Mouse (Mus musculus) adrenal gland, postnatal 25 days (tissue): ENCODE measurements around the gene Ackr2. TPM values are rescaled to one million over a fixed set of nuclear protein-coding genes. Genes with fewer than 3 reads are reported as not detected.

Source experiments
- DNase-seq: peaks from one replicate; pipeline ENCODE4 v3.0.0; 2021; ENCODE audit warnings: mixed read lengths
- long read RNA-seq: library from polyadenylated mRNA; stranded (forward); transcript quantifications from one replicate; pipeline ENCODE4 v2.0.0, GENCODE M21; 2021
- total RNA-seq: library from RNA; stranded (reverse); gene quantifications from 2 replicates; pipeline ENCODE4 v1.2.3, GENCODE M21; 2021

Gene Ackr2
- total RNA-seq: 0.33 and 0.52 TPM in 2 replicates
- long read RNA-seq: 0 reads

DNA sequence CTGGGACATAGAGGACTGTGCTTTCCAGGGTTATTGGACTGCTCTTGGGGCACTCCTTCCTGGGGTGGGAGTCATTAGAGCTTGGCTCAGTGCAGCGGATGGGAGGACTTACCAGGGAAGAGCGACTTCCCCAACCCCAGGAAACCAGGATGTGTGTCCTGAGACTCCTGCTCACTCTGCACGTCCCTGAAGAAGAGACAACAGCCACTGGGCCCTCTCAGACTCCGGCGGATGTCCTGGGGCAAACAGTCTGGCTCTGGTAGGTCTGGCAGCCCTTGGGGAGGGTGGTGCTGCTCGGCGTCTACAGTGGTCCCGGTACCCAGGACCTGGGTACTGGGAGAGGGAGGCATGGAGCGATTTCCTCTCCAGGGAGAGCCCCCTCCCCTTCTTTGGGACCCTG is at the start of gene Ackr2:
Ackr2 (plus strand) TSS at position 111 of the 400 bp plus-strand sequence.
- no peak for DNase-seq

DNA sequence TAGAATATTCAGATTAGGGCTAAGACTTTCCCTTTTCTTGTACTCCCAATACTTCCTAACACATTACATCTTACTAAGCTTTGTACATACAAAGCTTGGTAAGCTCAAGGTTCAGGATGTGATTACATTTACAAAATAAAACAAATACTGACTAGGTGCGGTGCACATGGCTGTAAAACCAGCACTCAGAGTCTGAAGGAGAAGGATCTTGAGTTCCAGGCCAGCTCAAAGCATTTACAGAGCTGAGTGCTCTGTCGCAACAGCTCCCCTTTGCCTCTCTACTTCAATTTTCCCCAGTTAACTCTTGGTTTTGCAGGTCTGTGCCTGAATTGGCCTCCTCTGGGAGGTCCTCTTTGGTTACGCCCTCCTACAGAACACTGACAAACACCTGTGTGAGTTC is 43.9 kb upstream of the Ackr2 start:
- DNase-seq: no peak

DNA sequence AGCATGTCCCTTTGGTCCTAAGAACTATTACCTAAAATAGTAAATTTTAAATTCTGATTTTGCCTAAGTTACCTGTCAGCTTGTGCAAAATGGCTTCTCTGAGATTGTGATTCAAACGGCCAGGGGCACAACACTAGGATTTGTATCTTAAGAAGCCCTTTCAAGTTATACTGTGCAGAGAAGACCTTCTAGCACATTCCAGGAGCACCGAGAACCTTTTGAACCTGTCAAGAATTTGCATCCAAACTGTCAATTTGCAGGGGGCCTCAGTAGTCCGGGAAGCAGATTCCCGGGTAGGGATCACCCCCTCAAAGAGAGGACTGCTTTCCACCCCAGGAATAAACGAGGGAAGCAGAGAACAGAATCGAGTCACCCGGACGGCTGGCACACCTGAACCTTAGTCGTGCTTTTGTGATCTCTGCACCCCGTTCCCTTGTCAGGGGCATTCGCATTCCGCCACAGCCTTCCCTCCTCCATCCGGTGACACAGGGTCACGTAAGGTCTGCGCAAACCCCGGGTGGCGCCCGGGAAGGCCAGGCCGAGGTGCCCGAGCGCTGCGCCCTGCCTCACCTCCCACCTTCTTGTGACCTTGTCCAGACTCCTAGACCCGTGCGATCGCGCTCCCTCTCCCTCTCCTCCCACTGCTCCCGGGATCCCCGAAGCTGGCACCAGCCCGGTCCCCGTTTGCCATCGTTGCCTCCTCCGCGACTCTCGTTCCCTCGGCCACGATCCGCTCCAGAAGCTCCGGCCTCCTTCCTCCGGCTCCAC is 41.3 kb upstream of the Ackr2 start:
- DNase-seq: peak; percentile 53

DNA sequence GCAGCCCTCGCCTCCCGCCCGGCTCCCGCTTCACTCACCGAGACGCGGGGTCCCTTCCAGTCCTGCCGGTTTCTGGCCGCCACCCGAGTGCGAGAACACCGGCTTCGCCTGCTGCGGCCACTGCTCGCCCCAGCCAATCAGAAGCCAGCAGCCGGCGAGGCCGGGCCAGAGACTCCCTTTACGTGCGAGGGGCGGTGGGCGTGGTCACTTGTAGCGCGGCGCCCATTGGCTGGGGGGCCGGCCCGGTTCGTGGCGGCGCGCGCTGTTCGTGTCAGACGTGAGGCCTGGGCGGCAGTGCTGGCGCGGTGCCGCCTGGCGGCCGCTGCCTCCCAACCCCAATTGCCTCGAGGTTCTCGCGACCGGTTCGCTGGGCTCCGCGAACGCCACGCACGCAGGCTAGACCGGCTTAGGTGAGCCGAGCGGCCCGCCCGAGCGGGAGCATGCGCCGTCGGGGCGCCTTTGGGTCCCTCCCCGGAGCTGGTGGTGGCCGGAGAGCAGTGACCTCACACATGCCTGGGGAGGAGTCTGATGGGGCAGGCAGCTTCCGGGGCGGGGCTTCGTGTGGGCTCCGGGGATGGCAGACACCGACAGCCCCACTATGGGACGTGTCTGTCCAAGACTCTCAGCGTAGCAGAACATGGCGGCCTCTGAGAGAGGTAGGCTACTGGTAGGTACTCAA is 40.5 kb upstream of the Ackr2 start:
- DNase-seq: peak; percentile 99

DNA sequence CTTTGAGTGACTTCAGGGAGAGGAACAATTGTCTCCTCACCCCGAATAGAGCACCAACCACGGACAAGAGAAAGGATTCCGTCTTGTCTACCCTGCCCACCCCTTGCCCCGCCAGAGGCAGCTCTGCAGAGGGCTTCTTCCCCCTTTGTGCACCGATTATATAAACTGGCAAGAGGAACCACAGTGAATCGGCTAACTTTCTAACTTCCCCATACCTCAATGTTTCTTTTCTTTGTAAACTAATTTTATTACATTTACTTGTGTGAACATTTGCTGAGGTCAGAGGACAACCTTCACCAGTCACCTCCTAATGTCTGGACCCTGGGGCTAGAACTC is 40.0 kb upstream of the Ackr2 start, which contains the start of gene Higd1a:
Higd1a (minus strand) TSS at position 210 of the 336 bp plus-strand sequence.
- DNase-seq: no peak

DNA sequence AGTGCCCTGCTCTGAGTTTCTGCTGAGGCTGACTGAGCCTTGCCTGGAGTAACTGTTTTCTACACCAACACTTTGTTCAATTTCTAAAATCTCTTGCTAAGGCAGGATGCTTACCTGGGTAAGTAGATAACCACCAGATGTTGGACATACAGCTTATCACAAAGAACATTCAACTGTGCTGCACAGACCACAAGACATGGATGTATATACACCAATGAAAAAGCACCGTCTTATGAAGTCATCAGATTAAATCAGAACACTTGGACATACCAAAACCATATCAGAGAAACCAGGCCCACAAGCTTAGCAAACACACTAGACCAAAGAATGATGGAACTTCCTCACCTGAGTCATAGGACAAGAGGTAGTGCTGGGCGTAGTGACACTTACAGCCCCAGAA is 38.8 kb upstream of the Ackr2 start:
- DNase-seq: no peak

DNA sequence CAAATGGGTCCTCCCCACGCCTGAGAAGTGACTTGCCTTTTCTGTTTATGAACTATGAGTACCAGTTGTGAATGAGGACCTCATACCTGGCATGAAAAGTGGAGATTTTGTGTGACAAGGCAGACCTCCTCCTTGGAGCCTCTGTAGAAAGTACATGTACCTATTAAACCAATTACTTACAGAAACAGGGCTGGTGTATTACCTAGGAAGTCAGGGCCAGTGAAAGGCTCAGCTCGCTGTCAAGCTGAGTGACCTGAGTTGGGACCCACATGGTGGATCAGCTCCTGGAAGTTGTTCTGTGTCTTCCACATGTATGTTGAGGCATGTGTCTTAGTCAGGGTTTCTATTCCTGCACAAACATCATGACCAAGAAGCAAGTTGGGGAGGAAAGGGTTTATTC is 37.2 kb upstream of the Ackr2 start:
- no peak for DNase-seq

DNA sequence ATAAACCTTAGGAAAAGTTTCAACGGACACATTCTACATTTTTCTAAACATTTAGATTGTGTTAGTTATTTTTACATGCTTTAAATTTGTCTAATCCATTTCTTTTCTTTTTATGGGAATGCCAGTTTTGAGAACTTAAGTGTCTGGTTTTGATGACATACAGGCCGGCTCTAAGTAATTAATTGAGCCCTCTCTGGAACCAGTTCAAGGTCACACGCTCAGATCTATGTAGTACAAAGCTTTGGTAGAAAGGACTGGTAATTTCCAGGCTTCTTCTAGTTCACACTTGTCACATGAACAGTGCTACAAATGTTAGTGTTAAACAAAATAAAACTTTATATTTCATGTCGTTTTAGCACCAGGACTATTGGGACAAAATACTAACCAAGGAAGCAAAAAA is 33.3 kb upstream of the Ackr2 start:
- DNase-seq: no peak

DNA sequence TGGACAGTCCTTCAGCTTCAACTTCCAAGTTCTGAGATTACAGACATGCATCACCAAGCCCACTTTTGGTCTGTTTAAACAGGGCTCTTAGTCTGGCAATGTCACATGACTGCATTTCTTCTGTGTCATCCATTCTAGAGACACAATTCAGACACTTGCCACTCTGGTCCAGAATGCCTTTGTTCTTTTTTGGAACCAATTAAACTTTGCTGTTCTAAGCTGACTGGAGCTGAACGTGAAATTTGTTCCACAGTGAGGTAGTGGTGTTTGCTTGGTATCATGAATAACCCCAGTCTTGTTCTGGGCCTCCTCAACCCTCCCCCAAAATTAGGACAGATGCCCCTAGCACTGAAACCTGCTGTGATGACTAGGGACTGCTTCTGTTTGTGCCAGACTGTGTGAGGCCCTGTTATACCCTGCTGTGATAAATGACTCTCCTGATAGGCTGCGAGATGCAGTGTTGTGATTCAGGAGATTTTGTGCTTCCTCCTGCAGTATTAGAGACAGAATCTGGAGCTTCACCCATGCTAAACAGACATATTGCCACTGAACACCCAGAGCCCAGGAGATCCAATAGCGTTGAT is 32.6 kb upstream of the Ackr2 start:
- DNase-seq: no peak

DNA sequence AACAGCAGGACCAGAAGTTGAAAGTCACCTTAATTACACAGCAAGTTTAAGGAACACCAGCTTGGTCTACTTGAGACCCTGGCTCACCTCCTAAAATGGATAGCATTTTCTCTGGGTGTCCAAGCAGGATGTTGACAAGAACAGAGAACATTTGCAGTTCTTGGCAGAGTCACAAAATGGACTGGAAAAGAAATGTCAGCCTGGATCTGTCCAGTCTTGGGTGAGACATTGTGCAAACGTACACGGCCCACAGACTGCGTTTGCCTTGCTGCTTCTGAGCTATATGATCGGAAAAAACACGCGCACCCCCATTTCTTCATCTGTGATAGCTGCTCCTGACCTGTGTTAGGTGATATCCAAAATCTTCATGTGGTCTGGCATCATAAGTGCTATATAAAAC is 30.5 kb upstream of the Ackr2 start:
- DNase-seq: no peak

DNA sequence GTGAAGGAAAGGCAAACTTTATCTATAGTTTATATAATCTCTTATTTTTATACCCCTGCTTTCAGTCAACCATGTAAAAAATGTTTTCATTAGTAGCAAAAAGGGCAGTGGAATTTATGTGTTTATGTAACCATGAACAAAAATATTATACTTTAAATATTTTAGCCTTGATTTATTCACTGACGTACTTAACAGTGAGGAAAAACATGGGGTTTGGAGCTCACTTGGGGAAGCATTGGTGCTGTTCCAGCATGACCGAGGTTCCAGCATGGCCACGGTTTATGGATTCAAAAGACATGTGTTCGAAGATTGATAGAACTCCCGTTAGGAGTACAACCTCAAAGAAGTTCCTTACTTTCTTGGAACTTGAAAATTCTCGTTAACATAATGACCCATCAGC is 29.9 kb upstream of the Ackr2 start:
- DNase-seq: no peak

DNA sequence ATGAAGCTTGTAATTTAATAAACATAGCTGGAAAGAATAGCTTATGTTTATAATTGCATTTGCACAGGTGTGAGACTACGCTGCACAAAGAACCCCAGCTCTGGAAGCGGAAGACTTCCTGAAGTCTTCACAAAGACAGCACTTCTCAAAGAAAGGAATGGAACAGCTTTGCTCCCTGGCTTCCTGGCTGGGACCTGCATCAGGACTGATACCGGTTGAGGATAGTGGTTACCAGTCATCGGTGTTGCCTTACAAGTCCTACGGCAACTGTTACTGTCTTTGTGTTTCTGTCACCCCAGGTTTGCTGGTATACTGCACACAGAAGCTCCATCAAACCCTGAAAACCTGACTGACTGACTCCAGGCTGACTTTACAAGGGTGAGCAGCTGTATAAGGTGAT is 28.7 kb upstream of the Ackr2 start:
- no peak for DNase-seq

DNA sequence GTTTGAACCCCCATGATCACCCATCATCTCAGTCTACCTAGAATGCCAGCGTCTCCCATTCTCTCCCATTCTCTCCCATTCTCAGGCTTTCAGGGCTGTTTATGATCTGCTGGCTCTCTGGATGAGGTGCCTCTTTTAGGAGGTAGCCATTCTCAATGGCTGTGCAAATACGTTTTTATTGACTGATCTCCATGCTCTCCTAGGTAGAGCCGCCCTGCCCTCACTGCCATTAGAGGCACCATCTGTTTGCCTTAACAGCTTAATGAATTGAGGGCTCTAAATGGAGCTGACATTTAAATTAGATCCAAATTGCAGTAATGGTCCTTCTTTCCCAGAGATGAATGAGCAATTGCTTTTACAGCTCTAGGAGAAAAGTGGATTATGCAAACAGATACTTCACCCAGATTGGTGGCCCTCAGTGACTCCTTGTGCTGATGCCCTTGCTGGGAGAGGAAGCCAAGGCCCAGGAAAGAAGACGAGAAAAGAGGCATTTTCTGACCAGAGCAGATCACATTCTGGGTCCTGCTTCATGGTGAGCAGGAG is 28.1 kb upstream of the Ackr2 start:
- DNase-seq: no peak

DNA sequence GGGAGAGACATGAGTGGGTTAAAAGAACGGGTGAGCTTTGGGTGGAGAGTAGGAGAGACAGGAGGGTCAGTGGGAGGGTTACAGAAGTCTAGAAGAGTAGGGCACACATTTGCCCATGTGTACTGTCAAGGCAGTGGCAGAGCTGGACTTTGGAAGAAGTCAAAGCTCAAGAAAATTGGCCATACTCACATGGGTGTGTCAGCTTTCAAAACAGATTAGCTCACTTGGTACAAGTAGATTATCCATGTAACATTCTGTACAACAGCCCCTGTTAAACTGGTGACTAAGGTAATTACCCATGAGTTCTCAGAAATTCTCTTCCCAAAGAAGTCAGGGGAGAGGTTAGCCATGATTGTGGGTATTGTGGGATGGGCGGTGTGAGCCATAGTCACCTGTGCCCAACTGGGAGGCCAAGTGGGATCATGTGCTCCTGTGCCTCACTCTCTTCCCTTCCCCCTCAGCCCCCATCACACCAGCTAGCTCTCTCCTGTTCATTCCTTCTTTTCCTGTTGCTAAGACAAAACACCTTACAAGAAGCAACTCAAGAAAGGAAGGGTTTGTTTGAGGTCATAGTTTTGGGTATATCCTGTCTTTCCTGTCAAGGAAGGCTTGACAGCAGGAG is 26.0 kb upstream of the Ackr2 start:
- DNase-seq: no peak

DNA sequence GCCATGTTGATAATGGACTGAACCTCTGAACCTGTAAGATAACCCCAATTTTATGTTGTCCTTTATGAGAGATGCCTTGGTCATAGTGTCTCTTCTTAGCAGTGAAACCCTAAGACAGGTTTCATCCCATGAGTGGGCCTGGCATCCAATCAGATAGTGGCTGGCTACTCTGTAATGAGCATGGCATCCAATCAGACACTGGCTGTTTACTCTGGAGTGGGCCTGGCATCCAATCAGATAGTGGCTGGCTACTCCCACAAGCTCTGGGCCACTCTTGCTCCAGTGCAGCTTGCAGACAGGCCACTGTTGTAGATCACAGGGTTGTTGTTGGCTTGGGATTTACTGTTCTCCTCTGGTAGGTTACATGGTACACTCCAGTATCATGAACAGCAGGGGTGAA is 24.6 kb upstream of the Ackr2 start:
- no peak for DNase-seq

DNA sequence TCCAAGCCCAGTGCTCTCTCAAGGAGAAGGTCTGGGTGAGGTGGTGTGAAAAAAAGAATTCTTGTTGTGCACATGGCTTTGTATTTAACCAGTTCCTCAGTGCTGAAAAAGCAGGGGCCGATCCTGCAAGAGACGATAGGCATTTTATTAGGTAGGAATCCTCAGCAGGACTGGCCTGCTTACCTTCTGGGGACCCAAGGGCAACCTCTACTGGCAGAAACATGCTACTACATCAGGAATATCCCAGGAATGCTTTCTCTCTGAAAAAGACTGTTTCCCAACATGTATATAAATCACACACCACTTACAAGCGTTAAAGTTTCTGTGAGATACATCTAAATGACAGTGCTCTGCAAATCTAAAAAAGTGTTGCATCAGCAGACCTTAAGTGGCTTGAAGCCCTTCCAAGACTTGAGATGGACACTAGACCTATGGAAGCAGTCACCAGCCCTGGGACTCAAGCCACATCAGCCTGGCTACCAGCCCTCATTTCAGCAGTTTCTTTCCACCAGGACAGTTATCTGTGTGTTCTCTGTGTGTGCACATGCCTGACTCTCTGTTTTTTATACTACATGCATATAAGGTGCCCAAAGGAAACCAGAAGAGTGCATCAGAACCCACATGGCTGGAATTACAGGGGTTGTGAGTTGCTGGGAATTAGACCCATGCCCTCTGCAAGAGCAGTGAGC is 21.0 kb upstream of the Ackr2 start:
- peak; percentile 34 for DNase-seq

DNA sequence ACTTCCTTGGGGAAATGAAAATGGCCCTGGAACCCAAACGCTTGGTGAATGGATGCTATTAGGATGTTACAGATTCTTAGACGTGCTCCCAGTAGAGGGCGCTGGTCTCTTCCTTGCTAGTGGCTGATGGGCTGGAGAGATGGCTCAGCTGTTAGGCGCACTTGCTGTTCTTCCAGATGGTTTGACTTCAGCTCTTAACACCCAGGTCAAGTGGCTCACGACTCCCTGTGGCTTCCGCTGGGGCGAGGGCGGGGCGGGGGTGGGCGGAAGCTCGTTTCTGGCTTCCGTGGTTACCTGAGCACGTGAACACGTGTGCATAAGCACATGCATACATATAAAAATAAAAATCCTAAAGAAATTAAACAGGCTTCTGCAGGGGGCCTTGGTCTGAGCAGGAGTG is 17.3 kb upstream of the Ackr2 start:
- peak; percentile 80 for DNase-seq

DNA sequence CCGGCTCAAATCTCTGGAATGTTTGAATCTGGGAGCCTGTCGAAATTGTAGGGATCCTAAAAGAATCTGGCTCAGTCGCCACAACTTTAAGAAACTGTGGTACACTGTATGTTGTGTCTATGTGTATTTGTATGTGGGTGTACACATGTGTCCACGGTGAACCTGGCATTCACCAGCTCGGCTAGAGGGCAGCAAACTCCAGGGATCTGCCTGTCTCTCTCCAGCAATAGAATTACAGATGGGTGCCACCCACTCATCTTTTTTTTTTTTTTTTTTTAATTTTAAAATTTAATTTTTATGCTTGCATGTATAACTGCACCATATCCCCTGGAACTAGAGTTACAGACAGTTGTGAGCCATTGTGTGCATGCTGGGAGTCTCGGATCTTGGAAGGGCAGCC is 16.9 kb upstream of the Ackr2 start:
- DNase-seq: no peak

DNA sequence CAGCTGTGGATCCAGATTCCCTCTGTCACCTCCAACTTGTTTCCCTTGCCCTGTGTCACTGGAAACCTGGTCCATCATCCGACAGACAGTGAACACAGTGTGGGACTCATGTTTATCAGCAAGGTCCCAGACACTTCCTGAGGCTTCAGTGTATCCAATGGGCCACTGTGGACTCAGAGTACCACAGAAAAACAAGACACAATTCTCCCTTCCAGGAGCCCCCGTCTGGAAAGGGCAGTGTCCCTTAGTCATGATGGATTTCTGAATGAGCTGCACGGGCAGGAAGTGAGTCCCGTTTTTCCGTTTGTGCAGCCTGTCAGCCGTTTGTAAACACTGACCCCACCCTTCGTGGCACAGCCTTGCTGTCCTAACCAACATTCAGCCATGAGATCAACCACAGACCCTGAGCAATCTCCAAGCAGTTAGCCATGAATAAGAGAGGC is 16.1 kb upstream of the Ackr2 start:
- no peak for DNase-seq

DNA sequence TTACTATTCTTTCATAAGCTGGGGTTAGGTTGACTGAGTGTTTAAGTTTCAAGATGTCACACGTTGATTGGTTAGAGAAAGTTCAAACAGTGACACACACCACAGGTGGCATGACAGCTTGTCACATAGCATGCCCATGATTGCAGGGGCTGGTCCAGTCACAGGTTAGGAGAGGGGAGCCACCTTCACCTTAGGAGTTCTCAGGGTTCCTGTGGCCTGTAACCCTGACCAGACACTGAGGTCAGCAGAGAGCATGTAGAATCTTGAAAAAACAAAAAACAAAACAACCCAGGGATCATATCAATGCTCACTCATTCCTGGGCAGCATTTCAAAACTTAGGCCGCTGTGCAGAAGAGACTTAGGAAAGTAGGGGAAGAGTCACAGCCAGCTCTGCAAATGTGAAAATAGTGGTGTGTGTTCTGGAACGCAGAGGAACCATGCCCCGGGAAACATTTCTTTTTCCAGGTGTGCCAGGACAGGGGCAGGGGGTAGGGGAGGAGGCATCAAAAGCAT is 8.2 kb upstream of the Ackr2 start:
- DNase-seq: no peak

DNA sequence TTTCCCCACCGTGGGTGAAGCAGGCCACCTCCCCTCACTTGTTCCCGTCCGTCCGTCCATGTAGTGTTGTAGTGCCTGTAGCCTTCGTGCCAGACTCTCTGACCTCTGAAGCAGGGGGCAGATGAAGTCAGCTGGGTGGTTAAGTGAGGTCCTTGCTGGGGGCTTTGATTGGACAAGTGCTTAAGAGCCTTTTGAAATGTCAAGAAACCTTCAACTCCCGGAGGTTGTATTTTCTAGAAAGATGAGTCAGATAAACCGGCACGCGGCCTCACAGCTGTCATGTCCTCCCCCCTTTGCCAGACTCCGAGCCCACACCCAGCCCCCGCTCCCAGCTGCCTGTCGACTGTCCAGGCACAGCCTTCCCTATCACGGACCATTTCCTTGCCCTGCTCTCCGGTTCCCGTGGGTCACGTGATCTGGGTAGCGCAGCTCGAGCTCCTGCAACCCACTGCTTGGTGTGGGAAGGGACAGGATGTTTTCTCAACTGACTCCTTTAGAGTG is 7.7 kb upstream of the Ackr2 start:
- DNase-seq: peak; percentile 80

DNA sequence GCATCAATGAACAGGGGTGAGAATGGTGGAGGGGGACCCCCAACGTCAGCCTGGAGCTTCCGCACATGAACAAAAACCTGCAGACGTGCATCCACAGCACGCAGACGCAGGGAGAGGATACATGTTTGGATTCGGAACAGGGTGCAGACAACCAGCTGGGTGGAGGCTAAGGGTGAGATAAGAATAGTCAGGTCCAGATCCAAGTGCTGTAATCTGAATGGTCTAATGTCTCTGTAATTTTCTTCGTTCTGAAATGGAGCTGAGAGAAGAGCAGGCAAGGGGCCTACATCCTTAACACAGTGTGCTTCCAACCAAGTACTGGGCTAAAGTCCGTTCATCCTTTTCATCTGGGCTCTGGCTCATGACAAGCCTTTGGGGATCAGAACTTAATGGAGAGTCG is 6.9 kb upstream of the Ackr2 start:
- DNase-seq: no peak
